Mouse (Mus musculus) small intestine, adult 2 months (tissue): ENCODE results near the gene Trpm1. TPM values are rescaled to one million over a fixed set of nuclear protein-coding genes. Genes with fewer than 3 reads are reported as not detected.

ENCODE experiments used
- H3K27ac ChIP-seq: fragments of 200-500 bp; 2 replicates; pipeline ENCODE4 v1.5.1; 2012; ENCODE audit warnings: low read depth, low read length, control low read depth, inconsistent platforms; ENCODE audit not compliant: insufficient read depth
- H3K27me3 ChIP-seq: fragments of 200-500 bp; 2 replicates; pipeline ENCODE4 v1.6.1; 2012; ENCODE audit warnings: mild to moderate bottlenecking, moderate library complexity, low read length, inconsistent platforms; ENCODE audit not compliant: control insufficient read depth, insufficient read depth
- H3K36me3 ChIP-seq: fragments of 200-500 bp; 2 replicates; pipeline ENCODE4 v1.6.1; 2012; ENCODE audit warnings: mild to moderate bottlenecking, low read length, control low read depth, inconsistent platforms; ENCODE audit not compliant: control insufficient read depth, insufficient read depth
- H3K4me1 ChIP-seq: fragments of 200-500 bp; 2 replicates; pipeline ENCODE4 v1.6.1; 2012; ENCODE audit warnings: low read length, inconsistent platforms, mixed read lengths; ENCODE audit not compliant: control insufficient read depth, insufficient read depth, insufficient read length
- H3K4me3 ChIP-seq: fragments of 200-500 bp; 2 replicates; pipeline ENCODE4 v1.5.1; 2012; ENCODE audit warnings: low read depth, mild to moderate bottlenecking, control low read depth, inconsistent platforms, low read length, moderate library complexity
- CTCF ChIP-seq: fragments of 200-500 bp; IDR thresholded peaks from 2 replicates; pipeline ENCODE4 v1.5.1; 2012; ENCODE audit warnings: low read depth, mild to moderate bottlenecking, control low read depth, inconsistent platforms, low read length, moderate library complexity, mixed read lengths; ENCODE audit not compliant: insufficient replicate concordance, insufficient read length; ENCODE audit errors: extremely low read depth
- POLR2A ChIP-seq: fragments of 200-500 bp; IDR thresholded peaks from 2 replicates; pipeline ENCODE4 v1.6.1; 2012; ENCODE audit warnings: low read depth, mild to moderate bottlenecking, control low read depth, inconsistent platforms, low read length, moderate library complexity
- WGBS: fragments of 180-500 bp; shearing (Covaris S2); methylation state at CpG from one replicate; pipeline ENCODE4 v1.1.7; 2018; 5-methylcytosine and 5-hydroxymethylcytosine counted together
- polyA plus RNA-seq: library from polyadenylated mRNA; depleted of rRNA; stranded (reverse); fragments of >200 nt; gene quantifications from 2 replicates; pipeline ENCODE4 v1.2.3, GENCODE M21; 2012

Gene Trpm1
- polyA plus RNA-seq, 1 experiment: 0.05 TPM

GRCm38 (mm10) chr7:64159056-64159542 lies 5.5 kb downstream of the Trpm1 start:
- Histone ChIP-seq H3K27me3 (no peaks in the 10 kb centered on the region), H3K4me3 (no peak overlapping the region), H3K4me1 (peaks cover 9% of the 10 kb centered on the region), H3K36me3 (no peaks in the 10 kb centered on the region), H3K27ac (peak overlapping the region; percentile 46)
- TF ChIP-seq POLR2A (no peak), CTCF (no peak)
- 54% methylated on average over 5 of the region's 5 CpGs for WGBS

DNA sequence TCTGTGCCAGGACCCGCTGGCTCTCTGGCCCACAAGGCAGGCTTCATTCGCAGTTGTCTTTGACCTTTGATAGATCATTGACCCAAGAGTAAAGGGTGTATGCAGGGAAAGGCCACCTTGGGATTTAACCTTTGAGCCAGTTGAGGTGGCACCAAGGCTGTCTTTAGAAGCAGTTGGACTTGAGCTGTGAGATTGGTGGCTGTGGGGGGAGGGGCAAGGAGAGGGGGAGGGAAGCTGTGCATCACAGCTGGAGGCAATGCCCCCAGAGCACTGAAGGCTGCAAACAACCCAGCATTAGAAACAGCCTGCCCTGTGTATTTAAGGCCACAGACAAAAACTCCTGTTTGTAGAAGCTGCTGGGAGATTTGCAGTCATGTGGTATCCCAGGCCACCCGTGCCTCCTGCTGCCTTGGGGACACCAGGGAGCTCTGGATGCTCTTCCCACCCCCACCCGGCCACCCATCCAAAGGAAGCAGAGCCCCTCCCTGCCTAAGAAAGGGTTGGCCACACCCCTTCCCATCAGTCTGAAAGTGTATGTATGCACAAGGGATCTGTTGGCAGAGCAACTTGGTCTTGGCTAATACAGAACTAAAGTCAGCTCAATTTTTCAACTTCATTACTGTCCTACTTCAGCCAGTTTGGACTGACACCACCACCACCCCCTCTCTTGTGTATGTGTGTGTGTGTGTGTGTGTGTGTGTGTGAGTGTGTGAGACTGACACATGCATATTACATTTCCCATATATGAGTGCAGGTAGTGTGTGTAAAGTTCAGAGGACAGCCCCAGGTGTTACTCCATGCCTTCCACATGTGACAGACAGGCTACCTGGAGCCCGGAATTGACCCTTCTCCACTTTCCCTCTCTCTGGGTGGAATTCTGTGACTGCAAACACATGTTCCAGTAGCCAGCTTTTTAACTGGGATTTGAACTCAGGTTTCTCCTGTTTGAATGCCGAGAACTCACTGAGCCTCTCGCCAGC lies 6.3 kb downstream of the Trpm1 start:
- WGBS: 55% methylated on average over 7 of the region's 7 CpGs
- no peak for TF ChIP-seq CTCF
- TF ChIP-seq POLR2A: no peak

DNA sequence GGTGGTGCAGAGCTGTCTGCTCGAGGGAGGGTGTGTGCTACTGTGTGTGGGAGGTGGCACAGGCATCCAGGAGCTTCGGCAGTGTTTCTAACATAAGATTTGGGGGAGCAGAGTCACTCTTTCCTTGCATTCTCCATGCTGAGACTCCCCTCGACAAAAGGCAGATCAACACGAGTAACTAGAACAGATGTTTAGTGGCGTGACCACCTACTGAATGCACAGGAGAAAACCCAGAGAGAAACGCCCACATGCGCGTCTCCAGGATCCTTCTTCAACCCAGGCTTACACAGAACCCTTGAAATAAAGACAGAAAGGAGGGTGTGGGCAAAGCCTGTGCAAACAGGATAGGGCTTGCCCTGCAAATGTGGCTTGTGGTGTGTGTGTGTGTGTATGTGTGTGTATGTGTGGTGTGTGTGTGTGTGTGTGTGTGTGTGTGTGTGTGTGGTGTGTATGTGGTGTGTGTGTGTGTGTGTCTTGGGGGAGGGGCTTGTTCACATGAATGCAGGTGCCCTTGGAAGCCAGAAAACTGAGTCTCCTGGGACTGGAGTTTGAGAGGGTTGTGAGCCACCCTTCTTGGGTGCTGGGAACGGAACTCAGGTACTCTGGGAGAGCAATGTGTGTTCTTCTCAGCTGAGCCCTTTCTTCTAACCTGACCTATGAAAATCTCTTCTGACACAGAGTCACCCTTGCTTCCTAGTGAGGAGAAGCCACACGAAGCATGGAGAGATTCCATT lies 7.3 kb downstream of the Trpm1 start:
- 63% methylated on average over 10 of the region's 10 CpGs for WGBS
- Histone ChIP-seq H3K27me3 (no peaks in the 10 kb centered on the region), H3K36me3 (no peaks in the 10 kb centered on the region), H3K4me3 (no peak overlapping the region), H3K4me1 (peaks cover 8% of the 10 kb centered on the region), H3K27ac (no peak overlapping the region)
- no peak for TF ChIP-seq CTCF
- no peak for TF ChIP-seq POLR2A

More for the DNA sequence above, 6.3 kb downstream of the Trpm1 start:
- no peaks in the 10 kb centered on the region for H3K36me3 ChIP-seq
- peaks cover 9% of the 10 kb centered on the region for H3K4me1 ChIP-seq
- H3K27ac ChIP-seq: peak overlapping the region; percentile 19
- H3K27me3 ChIP-seq: no peaks in the 10 kb centered on the region
- H3K4me3 ChIP-seq: no peak overlapping the region

GRCm38 (mm10) chr7:64161990-64162389 lies 8.4 kb downstream of the Trpm1 start:
- H3K4me1 ChIP-seq: peaks cover 8% of the 10 kb centered on the region
- no peak for TF ChIP-seq POLR2A
- TF ChIP-seq CTCF: no peak
- 71% methylated on average over 7 of the region's 7 CpGs for WGBS
- no peaks in the 10 kb centered on the region for H3K27me3 ChIP-seq
- no peaks in the 10 kb centered on the region for H3K36me3 ChIP-seq
- H3K4me3 ChIP-seq: no peak overlapping the region
- H3K27ac ChIP-seq: no peak overlapping the region

DNA sequence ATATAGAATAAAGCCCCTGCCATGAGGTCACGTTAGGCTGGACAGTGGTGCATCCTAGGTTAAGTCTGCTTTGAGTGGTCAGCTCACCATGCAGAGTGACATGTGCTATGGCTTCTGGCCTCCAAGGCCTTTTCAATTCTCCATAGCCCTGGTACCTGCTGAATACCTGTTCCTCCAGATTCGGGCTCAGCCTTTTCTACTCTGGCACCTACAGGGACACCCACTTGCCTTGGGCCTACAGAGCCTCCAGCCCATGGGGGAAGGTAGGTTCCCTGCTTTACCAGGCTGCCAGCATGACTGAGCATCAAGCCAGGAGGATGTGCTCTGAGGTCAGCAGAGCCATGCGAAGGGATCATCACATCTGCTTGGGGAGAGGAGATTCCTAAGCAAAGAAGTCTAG lies 9.5 kb downstream of the Trpm1 start:
- H3K4me1 ChIP-seq: peaks cover 8% of the 10 kb centered on the region
- no peak for TF ChIP-seq POLR2A
- no peak for TF ChIP-seq CTCF
- no peaks in the 10 kb centered on the region for H3K27me3 ChIP-seq
- WGBS: 88% methylated on average over 3 of the region's 3 CpGs
- no peak overlapping the region for H3K4me3 ChIP-seq
- H3K36me3 ChIP-seq: no peaks in the 10 kb centered on the region
- H3K27ac ChIP-seq: no peak overlapping the region

GRCm38 (mm10) chr7:64163890-64164289 lies 10.3 kb downstream of the Trpm1 start:
- no peak overlapping the region for H3K27ac ChIP-seq
- H3K36me3 ChIP-seq: no peaks in the 10 kb centered on the region
- peaks cover 4% of the 10 kb centered on the region for H3K4me1 ChIP-seq
- H3K4me3 ChIP-seq: no peak overlapping the region
- 87% methylated on average over 1 of the region's 1 CpGs for WGBS
- TF ChIP-seq POLR2A (no peak), CTCF (no peak)
- H3K27me3 ChIP-seq: no peaks in the 10 kb centered on the region

DNA sequence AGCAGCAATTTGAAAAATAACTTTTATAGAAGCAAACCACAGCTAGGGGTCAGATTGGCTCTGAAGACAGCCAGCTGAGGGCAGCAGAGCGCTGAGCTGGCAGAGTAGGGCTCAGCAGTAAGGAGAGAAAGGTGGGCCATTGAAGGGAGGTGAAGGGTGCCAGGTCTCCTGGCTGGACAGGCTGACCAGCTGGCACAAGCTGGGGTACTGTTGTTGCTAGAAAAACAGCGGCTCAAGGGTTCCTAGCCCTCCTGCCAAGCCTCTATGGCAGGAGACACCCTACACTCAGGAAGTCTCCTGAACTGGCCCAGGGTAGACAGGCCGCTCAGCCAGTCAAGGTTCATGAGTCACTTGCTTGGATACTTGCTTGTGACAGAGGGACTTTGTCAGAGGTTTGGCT lies 11.4 kb downstream of the Trpm1 start:
- Histone ChIP-seq H3K27me3 (no peaks in the 10 kb centered on the region), H3K36me3 (no peaks in the 10 kb centered on the region), H3K4me1 (peaks cover 2% of the 10 kb centered on the region; the same call in 1 of the 2 replicates), H3K4me3 (no peak overlapping the region), H3K27ac (no peak overlapping the region)
- TF ChIP-seq CTCF (peak; percentile 50; the same call in 1 of the 2 replicates), POLR2A (no peak)
- 64% methylated on average over 3 of the region's 3 CpGs for WGBS
